Mouse (Mus musculus) left cerebral cortex, postnatal 14 days (tissue): ENCODE measurements at regions not wholly inside any gene's neighbourhood (a gene's known extent, or its start where the extent isn't known, plus 50 kb on each side); places are given as distances from the start of the nearest gene placed in this dataset.

Source experiments
- DNase-seq, 2 experiments: peaks; one replicate each; pipeline ENCODE4 v3.0.0; 2021 to 2022; ENCODE audit warnings: low spot score in 2 of 2, mixed read lengths in 1 of 2
- intact Hi-C: fragments of 180-260 bp; cut with DNase I; formaldehyde crosslinking; loops from one replicate; pipeline ENCODE4 v1.15.1; 2025

DNA sequence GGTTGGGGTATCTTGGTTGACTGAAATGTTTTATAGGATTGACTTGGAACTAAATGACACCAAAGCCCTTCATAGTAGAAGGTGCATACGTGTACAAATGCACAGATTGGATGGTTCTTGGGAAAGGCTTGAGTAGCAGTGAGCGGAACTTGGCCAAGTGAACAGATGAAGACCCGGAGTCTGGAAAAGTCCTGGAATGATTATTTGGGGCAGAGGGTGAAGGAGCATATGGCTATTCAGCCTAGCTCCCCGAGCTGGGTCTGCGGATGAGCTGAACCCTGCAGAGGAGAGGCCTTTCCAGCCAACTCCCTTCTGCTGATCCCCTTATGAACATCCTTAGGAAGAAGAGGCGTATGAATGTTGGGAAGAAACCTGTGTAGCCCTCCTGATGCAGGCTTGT, 369.1 kb upstream of the Npvf start:
- DNase-seq: no peak
- intact Hi-C loops: no loop called here

DNA sequence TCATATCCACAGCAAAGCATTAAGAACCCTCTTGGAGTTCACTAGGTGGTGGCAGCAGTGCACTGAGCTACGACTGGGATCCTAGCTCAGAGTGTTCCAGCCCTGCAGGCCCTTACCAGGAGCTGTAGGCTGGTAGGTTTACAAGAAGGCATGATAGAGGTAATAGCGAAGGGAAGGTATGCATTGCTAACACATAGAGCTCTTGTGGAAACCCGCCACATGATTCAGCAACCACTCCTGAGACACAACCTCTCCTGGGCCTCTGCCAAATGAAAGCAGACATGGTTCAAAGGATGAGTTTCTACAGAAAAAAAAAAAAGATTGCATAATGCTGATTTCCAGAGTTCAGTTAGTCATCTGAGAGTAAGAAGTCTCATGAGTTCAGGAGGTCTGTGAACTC, 370.5 kb upstream of the Npvf start:
- DNase-seq: no peak
- intact Hi-C loops: no loop called here

DNA sequence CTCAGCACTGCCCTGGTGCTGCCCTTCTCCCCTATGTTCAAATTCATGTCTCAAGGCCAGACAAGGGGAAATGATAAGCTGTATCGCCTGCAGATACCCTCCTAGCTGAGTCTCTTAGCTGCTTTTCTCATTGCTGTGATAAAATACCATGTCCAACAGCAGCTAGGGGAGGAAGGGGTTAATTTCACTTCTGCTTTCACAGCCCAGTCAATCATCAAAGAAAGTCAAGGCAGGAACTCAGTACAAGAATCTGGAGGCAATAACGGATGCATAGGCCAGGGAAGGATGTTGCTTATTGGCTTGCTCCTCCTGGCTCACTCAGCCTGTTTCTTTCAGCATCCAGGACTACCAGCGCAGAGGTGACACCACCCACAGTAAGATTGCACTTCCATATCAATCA, 371.2 kb upstream of the Npvf start:
- intact Hi-C loops: no loop called here
- DNase-seq: no peak

DNA sequence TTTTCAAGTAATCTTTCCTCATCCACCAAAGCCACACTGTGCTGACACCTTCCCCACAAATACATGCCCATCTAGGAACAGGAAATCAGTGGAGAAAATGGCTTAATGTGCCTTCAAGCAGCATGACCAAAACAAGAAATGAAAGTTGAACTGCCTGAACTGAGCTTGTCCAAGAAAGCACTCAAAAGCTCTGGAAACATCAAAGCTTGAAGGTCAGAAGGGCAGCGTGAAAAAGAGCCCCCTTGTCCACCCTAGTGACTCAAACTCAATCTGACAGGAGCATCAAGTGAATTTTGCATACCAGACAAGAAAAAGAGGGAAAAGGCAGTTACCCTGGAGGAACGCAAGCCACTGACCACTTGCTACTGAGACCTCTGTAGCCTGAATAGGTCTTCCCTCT, 373.1 kb upstream of the Npvf start:
- no peak for DNase-seq
- intact Hi-C loops: no loop called here

DNA sequence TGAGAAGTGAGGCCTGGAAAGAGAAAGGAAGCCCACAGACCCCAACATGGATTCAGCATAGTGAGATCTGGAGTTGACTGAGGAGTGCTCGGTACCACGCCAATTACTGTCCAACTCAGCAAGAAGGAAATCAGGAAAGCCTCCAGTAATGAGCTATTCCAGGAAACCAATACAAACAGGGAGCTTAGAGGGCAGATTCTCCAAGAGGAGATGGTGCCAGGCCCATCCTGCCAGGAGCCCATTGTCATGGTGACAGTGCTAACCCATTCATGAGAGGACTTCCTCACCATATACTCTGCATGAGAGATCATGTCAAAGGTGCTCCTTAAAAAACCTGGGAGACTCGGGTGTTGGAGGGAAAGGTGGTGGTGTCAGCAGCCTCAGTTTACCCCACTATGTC, 375.3 kb upstream of the Npvf start:
- no peak for DNase-seq
- intact Hi-C loops: no loop called here

DNA sequence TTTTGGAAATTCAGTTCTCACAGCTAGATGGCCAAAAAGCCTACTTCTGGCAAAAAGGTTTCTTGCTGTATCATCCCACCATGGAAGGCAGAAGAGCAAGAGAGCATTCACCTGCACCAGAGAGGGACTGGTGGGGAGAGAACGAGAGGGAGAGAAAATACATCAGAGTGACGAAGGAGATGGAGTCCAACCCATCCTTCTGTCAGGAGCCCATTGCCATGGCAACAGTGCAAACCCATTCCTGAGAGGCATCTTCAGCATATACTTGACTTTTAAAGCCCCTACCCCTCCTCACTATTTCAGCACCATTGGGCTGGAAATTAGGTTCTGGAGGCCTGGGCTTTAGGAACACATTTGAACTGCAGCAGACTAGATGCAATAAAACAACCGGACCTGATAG, 375.7 kb upstream of the Npvf start:
- DNase-seq: no peak
- intact Hi-C loops: no loop called here

DNA sequence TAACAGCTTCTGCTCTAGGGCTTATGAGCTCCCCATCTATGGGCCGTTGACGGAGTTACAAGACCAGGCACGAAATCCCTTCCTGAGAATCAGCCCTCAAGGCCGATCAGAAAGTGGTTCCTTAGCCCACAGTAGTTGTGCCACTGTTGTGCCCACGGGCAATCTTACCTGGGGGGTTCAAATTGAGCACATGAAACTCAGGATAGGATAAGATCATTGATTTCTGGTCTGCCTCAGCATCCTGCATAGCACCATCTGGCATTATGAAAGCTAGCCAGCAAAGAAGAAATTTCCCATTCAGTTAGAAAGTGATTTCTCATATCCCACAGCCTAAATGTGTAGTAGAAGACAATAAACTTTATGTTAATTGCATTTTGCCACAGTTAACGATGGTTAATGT, 379.6 kb upstream of the Npvf start:
- DNase-seq: no peak
- intact Hi-C loops: no loop called here

DNA sequence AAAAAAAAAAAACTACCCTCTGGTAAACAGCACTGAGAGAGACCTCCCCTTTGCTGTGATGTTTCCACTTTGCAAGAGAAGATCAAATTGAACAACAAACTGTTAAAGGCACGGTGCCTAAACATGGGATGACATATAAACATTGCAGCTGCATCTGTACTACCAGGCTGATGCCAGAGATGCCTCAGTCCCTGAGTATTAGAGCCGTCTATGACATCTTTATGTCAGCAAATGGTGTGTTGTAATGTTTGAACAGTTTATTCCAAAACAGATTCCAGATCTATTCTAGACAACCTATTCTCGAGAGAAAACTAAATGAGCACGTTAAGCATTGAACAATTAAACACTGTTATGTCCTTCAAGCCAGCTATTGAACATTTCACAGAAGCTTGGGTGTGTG, 381.8 kb upstream of the Npvf start:
- DNase-seq: no peak
- intact Hi-C loops: no loop called here

DNA sequence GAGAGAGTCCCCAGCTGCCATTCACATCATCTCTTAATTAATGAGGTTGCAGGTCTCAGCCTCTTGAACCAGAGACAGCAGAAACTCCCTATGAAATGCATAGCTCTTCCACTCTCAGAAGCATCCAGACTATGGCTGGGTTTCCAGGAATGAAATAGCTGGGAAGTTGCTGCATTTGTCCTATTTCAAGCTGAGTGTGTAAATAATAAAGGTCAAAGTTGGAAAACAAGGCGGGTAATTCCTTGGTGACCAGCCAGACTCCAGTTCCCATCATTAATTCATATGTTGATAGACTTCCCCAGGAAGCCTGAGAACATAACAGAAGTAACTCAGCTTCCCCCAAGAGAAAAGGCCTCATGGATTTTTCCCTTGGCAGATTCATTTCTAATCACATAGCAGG, 382.3 kb upstream of the Npvf start:
- intact Hi-C loops: no loop called here
- no peak for DNase-seq

DNA sequence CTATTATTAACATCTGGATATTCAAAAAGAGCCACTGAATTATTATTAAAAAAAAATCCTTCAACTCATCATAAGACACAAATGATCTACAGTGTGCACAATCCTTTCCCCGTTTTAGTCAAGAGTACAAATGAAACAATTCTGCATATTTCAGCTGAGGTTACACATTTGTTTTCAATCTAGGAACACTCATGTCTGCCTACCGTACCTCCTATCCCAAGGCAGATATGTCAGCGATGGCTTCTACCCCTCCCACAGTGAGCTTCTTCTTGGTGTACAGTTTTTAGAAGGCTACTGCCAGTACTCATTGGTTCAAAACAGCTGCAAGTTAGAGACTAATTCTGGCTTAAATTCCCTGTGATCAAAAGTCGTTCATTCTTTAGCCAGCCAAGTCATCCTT, 382.7 kb upstream of the Npvf start:
- no peak for DNase-seq
- intact Hi-C loops: no loop called here

DNA sequence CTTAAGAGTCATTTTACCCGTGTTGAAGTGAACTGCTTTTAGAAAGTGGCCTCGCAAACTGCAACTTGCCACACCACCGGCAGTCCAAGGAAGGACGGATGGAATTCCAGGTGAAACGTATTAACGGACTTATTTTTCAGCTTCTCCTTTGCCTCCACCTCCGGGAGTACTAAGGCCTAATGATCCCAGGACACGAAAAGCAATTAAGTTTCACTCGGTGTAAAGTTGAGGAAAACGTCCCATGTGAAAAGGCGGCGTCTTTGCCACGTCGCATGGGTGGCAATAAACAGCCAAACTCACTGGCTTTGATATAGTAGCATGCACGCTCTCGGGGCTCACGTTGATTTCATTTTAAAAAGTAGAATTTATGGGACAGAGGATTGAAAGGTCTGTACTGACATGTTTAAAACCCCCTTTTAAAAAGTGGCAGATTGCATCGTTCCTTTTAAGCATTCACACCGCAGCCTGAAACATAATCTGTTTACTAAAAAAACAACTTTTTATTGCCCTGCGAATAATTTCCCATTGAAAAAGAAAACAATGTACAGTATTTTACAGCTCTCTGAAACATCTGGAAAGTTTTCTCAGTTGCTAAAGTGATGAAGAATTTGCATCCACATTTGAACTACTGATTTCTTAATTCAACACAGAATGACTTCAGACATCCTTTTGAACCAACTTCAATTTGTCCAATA, 385.4 kb upstream of the Npvf start:
- no peak for DNase-seq
- intact Hi-C loops: no loop called here

DNA sequence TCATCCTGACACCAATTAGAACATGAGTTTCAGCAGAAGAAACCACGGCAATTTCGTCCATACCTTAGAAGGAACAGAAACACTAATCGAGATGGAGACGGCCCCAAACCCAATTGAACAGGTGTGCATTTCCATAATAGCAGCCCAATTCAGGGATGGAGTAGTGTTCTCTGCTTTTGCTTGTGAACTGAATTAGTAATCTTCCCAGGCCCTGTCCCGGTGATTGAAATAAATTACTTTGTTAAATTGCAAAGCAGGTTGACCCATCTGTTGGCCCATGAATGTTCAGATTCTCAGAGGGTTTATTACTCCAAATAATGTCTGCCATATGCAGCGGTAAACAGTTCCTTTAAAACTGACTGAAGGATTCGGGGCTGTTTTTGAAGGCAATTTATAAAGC, 388.5 kb upstream of the Nfe2l3 start:
- intact Hi-C loops: no loop called here
- no peak for DNase-seq

DNA sequence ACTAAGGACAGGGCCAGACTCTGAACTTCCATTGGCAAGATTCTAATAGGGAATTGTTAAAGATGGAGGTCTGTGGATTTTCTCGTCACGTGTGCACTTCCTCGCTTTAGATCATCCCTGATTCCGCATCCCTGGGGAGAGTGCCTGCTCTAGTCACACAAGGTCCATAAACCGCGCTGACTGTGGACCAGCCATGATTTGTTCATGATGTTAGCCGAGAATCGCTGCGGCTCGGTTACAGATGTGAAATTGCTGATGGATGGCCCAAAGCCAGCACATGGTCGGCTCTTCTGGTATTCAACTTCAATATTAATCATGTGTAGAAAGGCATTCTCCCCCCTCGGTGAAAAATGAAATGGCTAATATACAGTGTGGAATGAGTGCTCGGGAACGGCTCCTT, 387.6 kb upstream of the Nfe2l3 start:
- DNase-seq: no peak
- intact Hi-C loops: no loop called here

DNA sequence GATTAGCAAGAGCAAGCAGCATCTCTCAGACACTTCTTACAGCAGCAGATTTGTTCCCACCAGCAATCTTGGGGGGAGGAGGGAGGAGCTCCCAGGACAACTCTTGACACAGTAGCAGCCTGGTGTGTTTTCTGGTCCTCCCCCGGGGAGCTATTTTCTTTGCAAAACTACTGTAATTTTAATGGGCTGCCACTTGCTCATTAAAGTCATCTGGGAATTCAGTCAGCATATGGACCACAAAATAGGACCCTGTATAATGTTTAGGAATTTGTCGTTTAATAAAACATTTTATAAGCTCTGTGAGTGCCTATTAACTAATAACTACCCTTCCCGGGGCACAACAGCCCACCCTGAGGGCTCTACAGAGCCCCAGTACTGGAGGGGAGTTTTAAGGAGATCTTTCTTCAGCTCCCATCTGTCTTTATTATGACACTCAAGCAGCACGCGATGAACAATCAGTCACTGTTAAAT, 380.0 kb upstream of the Nfe2l3 start:
- intact Hi-C loops: no loop called here
- DNase-seq: no peak

DNA sequence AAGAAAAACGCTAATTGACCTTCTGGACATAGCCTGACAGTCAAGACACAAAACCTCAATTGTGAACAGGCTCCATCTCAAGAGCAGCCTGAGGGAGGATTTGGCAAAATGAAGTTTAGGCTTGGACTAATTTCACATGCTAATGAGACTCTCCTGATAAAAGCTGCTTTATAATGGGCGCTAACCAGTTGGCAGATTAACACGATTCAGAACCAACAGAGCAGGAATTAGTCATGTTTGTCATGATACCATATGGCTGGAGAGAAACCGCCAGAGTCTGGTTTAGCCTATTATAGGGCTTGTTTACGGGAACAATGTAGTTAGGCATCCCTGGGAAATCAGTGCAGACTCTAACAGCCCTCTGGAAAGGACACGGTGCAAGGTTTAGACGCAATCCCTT, 375.2 kb upstream of the Nfe2l3 start:
- intact Hi-C loops: no loop called here

DNA sequence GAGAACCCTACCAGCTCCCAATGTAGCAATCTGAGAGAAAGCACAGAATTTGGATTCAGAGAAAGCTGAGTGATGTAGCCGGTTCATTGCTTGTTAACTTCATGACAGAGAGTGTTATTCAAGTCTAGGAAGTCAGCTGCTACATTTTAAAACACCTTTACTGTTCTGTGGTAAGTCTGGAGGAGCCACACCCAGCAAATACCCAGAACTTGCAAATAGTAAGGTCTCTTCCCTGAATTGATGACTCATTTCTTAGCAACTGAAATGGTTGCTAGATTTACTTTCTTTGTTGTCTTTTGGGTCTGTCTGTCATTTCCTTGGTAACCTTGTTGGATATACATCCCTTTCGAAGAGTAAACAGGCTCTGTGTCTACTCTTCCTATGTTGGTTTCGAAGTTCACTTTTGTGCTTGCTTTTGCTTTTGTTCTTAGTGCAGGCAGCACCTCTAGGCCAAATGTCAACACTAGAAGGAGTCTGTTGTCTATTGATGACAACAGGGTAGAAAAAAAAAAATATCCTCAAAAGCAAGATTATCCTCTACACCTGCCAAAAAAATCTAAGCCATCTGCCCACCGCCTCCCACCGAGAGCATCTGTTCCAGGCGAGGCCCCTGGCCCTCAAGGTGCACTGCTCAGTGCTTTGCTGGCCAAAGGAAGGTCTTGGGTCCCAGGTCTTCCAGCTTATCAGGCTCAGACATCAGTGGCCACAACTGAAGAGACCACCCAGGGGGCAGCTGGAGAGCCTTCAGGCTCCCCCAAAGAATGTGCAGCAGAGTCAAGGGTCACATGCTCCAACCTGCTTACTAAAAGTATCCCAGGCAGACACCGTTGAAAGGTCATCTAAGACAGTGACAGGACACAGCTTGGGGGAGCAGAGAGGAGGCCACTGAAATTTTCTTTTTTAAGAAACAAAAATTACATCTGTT, 372.3 kb upstream of the Nfe2l3 start:
- no peak for DNase-seq
- intact Hi-C loops: no loop called here

More for the DNA sequence above, 375.2 kb upstream of the Nfe2l3 start:
- peak in 1 of 2 experiments; percentile 31 for DNase-seq

DNA sequence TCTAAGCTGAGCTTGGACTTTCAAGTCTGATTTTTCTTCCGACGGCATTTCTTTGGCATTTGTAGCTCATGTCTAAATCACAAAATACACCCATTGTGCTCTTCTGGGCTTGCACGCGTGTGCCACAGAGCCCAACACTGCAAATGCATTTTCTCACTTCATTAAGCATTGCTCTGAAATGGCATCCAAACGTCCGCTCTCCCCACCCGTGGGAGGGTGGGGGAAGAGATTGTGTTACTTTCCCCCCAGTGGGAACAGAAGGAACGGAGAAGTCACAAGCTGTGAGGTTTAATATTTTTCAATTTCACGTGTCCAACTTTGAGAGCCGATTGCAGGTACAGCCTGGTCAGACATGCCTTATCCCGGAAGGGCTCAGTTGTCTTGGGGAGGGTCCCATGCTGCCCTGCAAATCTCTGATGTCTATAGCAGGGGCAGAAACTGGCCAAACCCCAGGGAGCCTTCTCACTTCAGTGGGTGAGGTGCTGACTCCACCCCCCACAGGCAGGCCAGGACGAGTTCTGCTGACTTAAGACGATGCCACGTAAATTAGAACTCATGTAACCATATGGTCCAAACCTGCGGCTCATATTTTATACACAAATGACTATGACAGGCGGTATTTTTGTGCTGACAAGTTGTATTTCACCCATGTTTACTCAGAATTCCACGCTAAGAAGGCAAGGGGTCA, 371.5 kb upstream of the Nfe2l3 start:
- no peak for DNase-seq
- intact Hi-C loops: no loop called here

DNA sequence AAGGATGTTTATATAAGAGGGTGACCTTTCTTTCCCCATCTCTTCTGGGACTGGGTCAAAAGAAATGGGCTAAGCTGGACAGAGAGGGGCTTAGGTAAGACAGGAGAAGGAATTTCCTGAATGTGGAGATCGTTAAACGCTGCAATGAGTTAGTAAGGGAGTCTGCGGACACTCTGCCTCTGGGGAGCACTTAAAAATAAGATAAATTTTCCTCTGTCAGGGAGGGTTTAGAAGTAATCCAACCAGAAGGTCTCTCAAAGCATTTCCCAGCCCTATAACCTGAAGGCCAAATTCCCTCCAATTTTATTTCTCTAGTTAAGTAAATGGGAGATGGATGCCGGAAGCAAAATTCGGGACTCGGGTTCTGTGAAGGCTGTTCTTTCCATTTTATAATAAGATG, 367.3 kb upstream of the Nfe2l3 start:
- DNase-seq: no peak
- intact Hi-C loops: no loop called here

DNA sequence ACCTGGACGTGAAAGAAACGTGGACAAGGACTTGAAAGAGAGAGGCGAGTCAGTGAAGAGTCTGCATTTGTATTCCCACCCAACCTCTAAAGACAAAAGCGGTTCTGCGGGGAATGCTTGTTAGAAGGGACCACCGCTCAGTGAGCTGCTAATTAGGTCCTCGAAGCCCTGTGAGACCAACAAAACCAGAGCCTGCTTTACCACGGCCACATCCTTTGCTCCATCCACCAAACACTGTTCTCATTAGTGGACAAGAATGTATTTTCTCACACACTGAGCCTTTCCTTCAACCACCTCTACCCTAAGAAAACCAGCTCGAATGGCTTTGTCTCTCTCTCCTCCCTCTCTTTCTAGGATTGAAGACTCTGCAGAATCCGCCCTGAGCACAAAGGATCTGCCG, 365.1 kb upstream of the Nfe2l3 start:
- intact Hi-C loops: no loop called here
- DNase-seq: no peak

DNA sequence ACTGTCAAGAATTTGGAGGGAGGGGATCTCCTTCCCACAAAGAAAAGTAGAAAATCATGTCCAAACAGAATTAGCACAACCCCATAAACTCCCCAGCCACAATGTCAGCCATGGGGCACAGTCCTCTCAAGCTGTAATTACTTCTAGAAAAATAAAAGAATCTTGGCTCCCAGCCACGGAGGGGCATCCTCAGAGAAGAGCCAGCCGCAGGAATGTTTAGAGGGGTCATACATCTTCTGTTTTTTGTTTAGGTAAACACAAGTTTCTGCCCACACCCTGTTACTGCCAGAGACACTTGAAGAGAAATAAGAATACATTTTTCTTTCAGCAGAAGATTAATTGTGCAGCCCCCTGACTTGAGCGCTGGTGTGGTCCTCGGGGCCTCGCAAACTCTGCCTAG, 362.5 kb upstream of the Nfe2l3 start:
- DNase-seq: no peak
- intact Hi-C loops: no loop called here

DNA sequence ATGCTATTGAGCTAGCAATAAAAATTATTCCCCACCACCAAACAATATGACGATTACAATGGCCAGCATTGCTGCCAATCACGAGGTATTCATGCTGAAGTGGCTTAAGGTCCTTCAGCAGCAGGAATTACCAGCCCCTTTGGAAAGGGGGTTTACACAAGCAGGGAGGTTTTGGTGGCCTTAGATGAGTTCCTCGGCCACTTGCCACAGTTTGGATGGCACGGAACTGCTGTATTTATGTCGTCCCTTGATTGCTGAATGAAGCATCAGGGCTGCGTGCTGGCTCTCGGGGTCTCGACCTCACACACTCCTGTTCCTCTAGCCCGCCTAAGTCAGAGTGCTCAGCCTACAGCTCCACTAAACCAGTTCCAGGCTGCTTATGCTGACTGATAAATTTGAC, 361.2 kb upstream of the Nfe2l3 start:
- DNase-seq: no peak
- intact Hi-C loops: no loop called here
